Mouse (Mus musculus): Measurements from ENCODE around the gene Scnn1b.

DNA sequence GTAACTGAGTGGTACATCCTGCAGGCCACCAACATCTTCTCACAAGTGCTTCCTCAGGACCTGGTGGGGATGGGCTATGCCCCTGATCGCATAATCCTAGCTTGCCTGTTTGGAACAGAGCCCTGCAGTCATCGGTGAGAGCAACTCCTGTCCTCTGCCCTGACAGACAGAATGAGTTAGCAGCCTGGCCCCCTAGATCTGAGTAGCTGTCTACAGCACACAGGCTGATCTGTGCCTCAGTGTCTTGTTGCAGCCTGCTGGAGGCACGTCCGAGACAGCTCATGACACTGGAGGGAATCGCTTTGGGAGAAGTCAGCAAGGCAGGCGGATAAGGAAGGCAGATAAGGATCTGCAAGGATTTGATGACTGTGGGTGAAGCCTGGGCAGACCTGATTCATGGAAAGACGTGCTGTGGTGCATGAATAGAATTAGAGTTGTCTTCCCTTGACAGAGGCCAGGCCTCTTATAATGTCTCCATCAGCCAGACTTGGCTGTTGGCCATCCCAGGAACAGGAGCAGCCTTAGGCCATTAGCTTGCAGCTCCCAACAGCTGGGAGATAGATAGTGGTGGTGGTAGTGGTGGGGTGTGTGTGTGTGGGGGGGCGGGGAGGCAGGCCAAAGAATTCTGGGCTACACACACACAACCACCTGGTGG, 38.0 kb downstream of the Scnn1b start:
- TF ChIP-seq CEBPB (IDR thresholded peaks at IDR 0.05; ENCODE audit: low read depth) (no peak), CTCF (IDR thresholded peaks at IDR 0.05; ENCODE audit: control insufficient read depth, insufficient read depth, insufficient read length) (no peak), FOSL1 (IDR thresholded peaks at IDR 0.05; ENCODE audit: insufficient read depth, low read length, poor library complexity, severe bottlenecking) (no peak), MAX (IDR thresholded peaks at IDR 0.05) (no peak)

All from C2C12 (cell line).